Mouse (Mus musculus) effector memory CD4-positive, alpha-beta T cell, adult 5 months (primary cell): Measurements from ENCODE around the gene Psen1. TPM values are rescaled to one million over a fixed set of nuclear protein-coding genes. Genes with fewer than 3 reads are reported as not detected.

Source experiments
- polyA plus RNA-seq: library from polyadenylated mRNA; unstranded; fragments of 100-300 nt; shearing (Covaris generic); gene quantifications from one replicate; pipeline ENCODE4 v1.2.1, GENCODE M21; 2017

The Psen1 gene
- polyA plus RNA-seq, result 118 TPM

DNA sequence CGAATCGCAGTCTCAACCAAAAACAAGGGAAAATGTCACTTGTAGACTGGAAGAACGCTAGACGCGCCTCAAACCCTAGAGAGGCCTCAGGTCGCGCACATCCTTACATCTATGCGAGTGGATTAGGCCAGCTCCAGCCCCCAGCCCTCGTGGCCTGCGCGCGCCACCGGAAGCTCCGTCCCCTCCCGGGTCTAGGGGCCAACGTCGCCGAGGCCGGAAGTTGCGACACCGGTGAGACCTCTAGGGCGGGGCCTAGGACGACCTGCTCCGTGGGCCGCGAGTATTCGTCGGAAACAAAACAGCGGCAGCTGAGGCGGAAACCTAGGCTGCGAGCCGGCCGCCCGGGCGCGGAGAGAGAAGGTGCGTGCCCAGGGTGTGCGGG is at the start of gene Psen1:
Gene Psen1 (plus strand): TSS at position 219 of the 382 bp plus-strand sequence.

DNA sequence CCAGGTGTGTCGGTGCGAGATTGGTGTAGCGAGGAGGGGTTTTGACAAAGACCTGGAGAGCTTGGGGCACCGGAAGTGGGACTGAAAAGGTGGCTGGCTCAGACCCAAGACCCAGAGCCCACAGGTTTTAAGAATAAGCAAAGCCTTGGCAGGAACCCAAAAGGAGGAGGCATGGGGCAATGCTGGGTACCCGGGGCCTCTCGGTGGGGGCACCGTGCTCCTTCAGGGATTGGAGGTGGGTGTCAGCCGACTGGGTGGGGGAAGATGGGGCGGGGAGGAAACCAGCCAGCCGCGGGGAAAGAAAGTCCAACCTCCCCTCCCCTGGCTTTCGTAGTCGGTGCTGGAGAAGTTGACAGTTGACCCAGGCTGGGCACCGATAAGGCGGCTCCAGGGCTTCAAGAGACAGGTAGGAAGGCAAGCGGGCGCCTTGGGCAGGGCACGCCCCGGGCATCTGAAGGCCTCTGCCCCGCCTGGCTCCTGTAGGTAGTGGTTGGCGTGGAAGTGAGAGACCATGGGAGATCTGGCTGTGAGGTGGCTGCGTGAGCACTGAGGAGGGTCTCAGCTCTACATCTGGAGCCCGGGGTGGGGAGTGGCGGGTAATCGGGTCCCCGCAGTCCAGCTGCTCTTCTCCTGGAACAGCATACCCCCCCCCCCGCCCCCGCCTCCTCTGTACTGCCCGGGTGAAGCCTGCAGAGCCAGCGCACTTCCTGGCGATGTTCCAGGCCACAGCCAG is 75.5 kb downstream of the Psen1 start, which contains the start of gene Papln:
Gene Papln (plus strand): TSS at position 324 of the 733 bp plus-strand sequence.

Other genes starting within 250 kb of the Psen1 start
- 0.94 TPM for gene Dpf3, start 200.4 kb upstream of the Psen1 start, polyA plus RNA-seq
- gene Dcaf4, start 167.7 kb upstream of the Psen1 start, polyA plus RNA-seq, result 12.1 TPM
- 8.5 TPM for gene Zfyve1, start 90.9 kb upstream of the Psen1 start, polyA plus RNA-seq
- 339 TPM for gene Rbm25, start 56.9 kb upstream of the Psen1 start, polyA plus RNA-seq
- not detected for gene Papln, start 75.5 kb downstream of the Psen1 start, polyA plus RNA-seq
- 45.8 TPM for gene Numb, start 233.8 kb downstream of the Psen1 start, polyA plus RNA-seq